Mouse (Mus musculus): ENCODE data around the gene Elavl2.

The Elavl2 gene

GRCm38 (mm10) chr4:91400423-91400822, at the start of gene Elavl2:
Gene Elavl2 (minus strand): TSS chr4:91400785.
- DNase-seq (ENCODE audit: extremely low read depth, low read depth, low spot score): no peak

- DNase-seq (ENCODE audit: extremely low read depth, low read depth, low spot score): no peak
Observed at GRCm38 (mm10) chr4:91447887-91448286, 47.3 kb upstream of the Elavl2 start.

GRCm38 (mm10) chr4:91415582-91415981, 15.0 kb upstream of the Elavl2 start:
- DNase-seq (ENCODE audit: extremely low read depth, low read depth, low spot score): no peak

- DNase-seq (ENCODE audit: extremely low read depth, low read depth, low spot score): no peak
Observed at GRCm38 (mm10) chr4:91405047-91405446, 4.5 kb upstream of the Elavl2 start.

- DNase-seq (ENCODE audit: extremely low read depth, low read depth, low spot score): no peak
Observed at GRCm38 (mm10) chr4:91399510-91400196, 932 bp downstream of the Elavl2 start.

DNA sequence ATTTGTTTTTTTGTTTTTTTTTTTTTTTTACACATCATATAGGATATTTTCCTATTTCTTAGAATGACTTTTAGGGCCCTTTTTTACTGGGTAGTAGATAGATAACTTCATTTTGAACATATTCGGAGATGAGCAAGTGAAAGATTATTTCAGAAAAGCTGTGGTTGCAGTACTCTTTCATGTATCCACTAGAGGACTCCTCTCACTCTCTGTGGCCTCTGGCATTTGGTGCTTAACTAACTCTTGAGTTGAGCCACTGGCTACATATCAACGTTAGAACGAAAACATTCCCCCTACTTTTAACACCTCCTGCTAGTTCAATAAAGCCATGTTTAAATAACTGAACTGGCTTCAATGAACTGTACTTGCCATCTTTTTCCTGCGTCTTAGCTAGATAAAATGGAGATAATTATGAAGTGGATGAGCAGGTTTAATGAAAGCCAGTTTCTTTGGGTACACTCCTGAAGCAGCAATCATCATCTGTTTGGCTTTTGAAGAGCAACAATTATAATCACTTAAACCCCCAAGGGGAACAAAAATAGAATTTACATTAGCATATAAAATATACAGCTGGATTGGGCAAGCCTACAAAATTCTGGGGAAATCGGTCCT, 8.5 kb downstream of the Elavl2 start:
- DNase-seq (ENCODE audit: extremely low read depth, low read depth, low spot score): no peak

GRCm38 (mm10) chr4:91387701-91388100, 12.9 kb downstream of the Elavl2 start:
- DNase-seq (ENCODE audit: extremely low read depth, low read depth, low spot score): no peak

GRCm38 (mm10) chr4:91381201-91381627, 19.4 kb downstream of the Elavl2 start:
- DNase-seq (ENCODE audit: extremely low read depth, low read depth, low spot score): no peak

- no peak for DNase-seq (ENCODE audit: extremely low read depth, low read depth, low spot score)
Observed at GRCm38 (mm10) chr4:91380341-91381117, 20.1 kb downstream of the Elavl2 start.

GRCm38 (mm10) chr4:91379559-91379958, 21.0 kb downstream of the Elavl2 start:
- DNase-seq (ENCODE audit: extremely low read depth, low read depth, low spot score): no peak

GRCm38 (mm10) chr4:91376317-91376910, 24.2 kb downstream of the Elavl2 start:
- peak; percentile 1 for DNase-seq (ENCODE audit: extremely low read depth, low read depth, low spot score)

- DNase-seq (ENCODE audit: extremely low read depth, low read depth, low spot score): no peak
Observed at GRCm38 (mm10) chr4:91375372-91375687, 25.3 kb downstream of the Elavl2 start.

DNA sequence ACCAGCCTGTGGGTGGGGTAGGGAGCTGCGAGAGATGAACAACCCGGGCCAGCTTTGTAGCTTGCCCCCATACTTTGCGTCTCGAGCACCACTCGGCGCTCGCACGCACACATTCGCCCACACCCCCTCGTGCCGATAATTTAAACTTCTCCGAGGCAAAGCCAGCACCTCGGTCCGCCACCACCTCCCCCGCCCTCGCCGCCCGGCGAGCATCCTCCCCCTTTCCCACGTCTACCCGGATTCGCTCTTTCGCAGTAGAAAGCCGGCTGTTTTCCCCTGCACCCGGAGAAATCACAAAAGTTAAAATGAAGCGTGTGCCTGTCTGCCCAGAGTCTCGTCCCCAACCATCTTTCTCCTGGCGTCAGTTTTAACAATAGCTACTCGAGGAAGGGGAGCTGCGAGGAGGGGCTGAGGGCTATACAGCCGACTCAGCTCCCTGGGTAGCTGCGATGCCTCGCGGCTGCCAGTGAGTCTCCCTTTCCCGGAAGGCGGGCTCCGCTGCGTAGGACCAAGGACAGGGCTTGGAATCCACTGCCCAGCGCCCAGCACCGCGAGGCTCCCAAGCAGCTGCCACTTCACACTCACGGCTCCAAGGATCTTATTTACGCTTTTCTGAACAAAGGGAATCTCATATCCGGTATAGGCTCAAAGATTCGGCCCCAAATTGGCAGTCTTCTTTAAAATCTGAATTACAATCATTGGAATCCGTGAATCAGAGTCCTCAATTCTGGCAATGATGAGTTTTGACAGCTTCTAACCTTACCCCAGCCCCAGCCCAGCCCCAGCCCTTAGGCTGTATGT, 25.8 kb downstream of the Elavl2 start:
- no peak for DNase-seq (ENCODE audit: extremely low read depth, low read depth, low spot score)

- DNase-seq (ENCODE audit: extremely low read depth, low read depth, low spot score): no peak
Observed at GRCm38 (mm10) chr4:91372844-91373243, 27.7 kb downstream of the Elavl2 start.

GRCm38 (mm10) chr4:91371819-91372215, 28.8 kb downstream of the Elavl2 start:
- DNase-seq (ENCODE audit: extremely low read depth, low read depth, low spot score): no peak

DNA sequence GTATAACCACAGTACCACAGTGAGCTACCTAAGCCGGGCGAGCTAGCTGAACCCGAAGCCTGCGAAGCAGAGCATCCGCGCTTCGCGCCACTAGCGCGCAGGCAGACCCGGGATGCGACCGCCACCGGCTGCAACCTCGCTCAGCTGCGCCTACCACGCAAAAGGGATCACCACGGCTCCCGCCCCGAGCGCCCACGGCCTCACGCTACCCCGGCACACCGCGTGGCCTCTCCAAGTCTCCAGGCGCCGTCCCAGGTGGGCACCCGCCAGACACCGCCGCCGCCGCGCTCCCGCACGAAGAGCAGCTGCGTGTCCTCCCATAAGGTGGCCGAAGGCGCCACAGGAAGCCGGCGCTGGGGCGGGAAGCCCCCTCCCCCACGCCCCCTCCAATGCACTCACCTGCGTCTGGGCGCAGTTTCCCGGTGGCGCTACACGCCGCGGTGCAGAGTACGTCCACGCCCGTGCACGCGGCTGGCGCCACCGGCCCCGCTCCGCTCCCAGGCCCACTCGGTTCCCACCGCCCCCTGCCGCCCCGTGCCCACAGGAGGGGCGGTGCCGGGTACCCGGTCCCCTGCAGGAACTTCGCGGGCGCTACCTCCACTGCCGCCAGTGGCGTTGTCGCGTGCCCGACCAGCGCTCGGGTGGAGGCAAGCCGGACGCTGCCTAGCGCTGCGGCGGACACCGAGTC, 29.3 kb downstream of the Elavl2 start:
- DNase-seq (ENCODE audit: extremely low read depth, low read depth, low spot score): no peak

- DNase-seq (ENCODE audit: extremely low read depth, low read depth, low spot score): no peak
Observed at GRCm38 (mm10) chr4:91365276-91365675, 35.3 kb downstream of the Elavl2 start.

DNA sequence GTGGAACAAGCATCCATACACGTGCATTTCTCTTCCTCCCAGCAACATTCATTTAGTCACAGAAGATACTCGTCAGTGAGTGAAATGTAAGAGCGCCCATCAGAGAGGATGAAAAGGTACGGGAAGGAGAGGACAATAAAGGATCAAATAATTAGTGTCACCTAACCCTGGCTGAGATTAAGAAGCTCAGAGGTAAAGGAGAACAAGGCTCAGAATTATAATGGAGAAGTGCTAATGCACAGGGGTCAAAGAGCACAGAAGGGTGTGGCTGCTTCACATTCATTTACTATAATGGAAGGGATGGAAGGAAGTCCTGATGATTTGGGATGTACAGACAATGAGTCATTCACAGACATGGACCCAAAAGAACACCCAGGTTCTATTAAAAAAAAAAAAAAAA, 36.6 kb downstream of the Elavl2 start:
- DNase-seq (ENCODE audit: extremely low read depth, low read depth, low spot score): no peak

GRCm38 (mm10) chr4:91362520-91362919, 38.1 kb downstream of the Elavl2 start:
- DNase-seq (ENCODE audit: extremely low read depth, low read depth, low spot score): no peak

GRCm38 (mm10) chr4:91353138-91353537, 47.4 kb downstream of the Elavl2 start:
- no peak for DNase-seq (ENCODE audit: extremely low read depth, low read depth, low spot score)
